Mouse (Mus musculus) heart, postnatal 0 days (tissue): ENCODE data around the gene Wbp11. TPM values are rescaled to one million over a fixed set of nuclear protein-coding genes. Genes with fewer than 3 reads are reported as not detected.

Source experiments
- ATAC-seq: fragments of 200-750 bp; cut with Nextera tagmentation; 2 replicates; pipeline ENCODE4 v1.8.0; 2017; ENCODE audit warnings: low read depth, moderate number of reproducible peaks, moderate library complexity; ENCODE audit not compliant: insufficient read depth
- DNase-seq: peaks from one replicate; pipeline ENCODE4 v3.0.0-alpha.2; 2016; ENCODE audit warnings: low spot score
- H3K27ac ChIP-seq: fragments of 300-500 bp; sonication (generic); 2 replicates; pipeline ENCODE4 v1.5.1; 2014; ENCODE audit warnings: low read depth, mild to moderate bottlenecking
- H3K27me3 ChIP-seq: fragments of 300-500 bp; sonication (generic); 2 replicates; pipeline ENCODE4 v1.6.1; 2014; ENCODE audit warnings: low read length, mixed read lengths; ENCODE audit not compliant: control insufficient read depth, insufficient read depth
- H3K36me3 ChIP-seq: fragments of 300-500 bp; sonication (generic); replicated peaks from 2 replicates; pipeline ENCODE4 v1.6.1; 2014; ENCODE audit warnings: low read length, mixed read lengths; ENCODE audit not compliant: control insufficient read depth, insufficient read depth
- H3K4me1 ChIP-seq: fragments of 300-500 bp; sonication (generic); 2 replicates; pipeline ENCODE4 v1.6.1; 2014; ENCODE audit warnings: antibody characterized with exemption; ENCODE audit not compliant: control insufficient read depth, insufficient read depth
- H3K4me2 ChIP-seq: fragments of 300-500 bp; sonication (generic); 2 replicates; pipeline ENCODE4 v1.6.1; 2014; ENCODE audit warnings: low read depth, mild to moderate bottlenecking, low read length, moderate library complexity
- H3K4me3 ChIP-seq: fragments of 300-500 bp; sonication (generic); 2 replicates; pipeline ENCODE4 v1.5.1; 2014; ENCODE audit warnings: low read depth, low read length
- H3K9ac ChIP-seq: fragments of 300-500 bp; sonication (generic); replicated peaks from 2 replicates; pipeline ENCODE4 v1.6.1; 2014; ENCODE audit warnings: low read depth, low read length, mixed read lengths
- H3K9me3 ChIP-seq: fragments of 300-500 bp; sonication (generic); replicated peaks from 2 replicates; pipeline ENCODE4 v1.6.1; 2016; ENCODE audit warnings: low read length; ENCODE audit not compliant: control insufficient read depth
- CTCF ChIP-seq: IDR thresholded peaks from 2 replicates; pipeline ENCODE4 v1.5.1; 2016; ENCODE audit warnings: antibody characterized with exemption, control low read depth, low read depth
- EP300 ChIP-seq: IDR thresholded peaks from 2 replicates; pipeline ENCODE4 v1.6.1; 2016; ENCODE audit warnings: antibody characterized with exemption, low read depth
- WGBS: fragments of 180-500 bp; shearing (Covaris S2); extraction: QIAGEN DNeasy Blood & Tissue Kit; methylation state at CpG from one replicate; pipeline ENCODE4 v1.1.7; 2014; 5-methylcytosine and 5-hydroxymethylcytosine counted together
- polyA plus RNA-seq: library from polyadenylated mRNA; unstranded; fragments of >200 nt; fragmentation: Nextera tagmentation; extraction: Ambion mirVana; gene quantifications from 2 replicates; pipeline ENCODE4 v1.2.1, GENCODE M21; 2015
- total RNA-seq: library from RNA; depleted of rRNA; stranded (reverse); fragments of >200 nt; gene quantifications from 2 replicates; pipeline ENCODE4 v1.2.3, GENCODE M21; 2014; ENCODE audit warnings: low replicate concordance

Wbp11 gene
- total and polyA plus RNA-seq, 2 experiments from 2014 or later, result 28.2 to 52.7 TPM

DNA sequence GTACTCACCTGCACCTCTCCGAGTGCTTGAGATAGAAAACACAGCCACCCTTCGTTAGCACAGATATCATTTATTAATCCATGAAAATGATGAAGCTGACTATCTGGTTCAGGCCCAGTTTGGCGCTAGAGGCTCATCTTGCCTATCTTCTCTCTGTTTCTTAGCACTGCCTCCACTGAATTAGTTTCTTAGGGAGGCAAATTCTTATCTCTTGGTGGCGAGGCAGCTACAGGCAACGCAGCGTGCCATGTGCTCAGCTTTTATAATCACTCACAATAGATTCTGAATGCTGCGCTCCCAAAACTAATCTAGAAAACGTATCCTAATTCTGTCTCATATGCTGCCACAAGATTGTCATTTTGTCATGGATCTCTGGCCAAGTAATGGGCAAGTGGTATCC, 20.4 kb upstream of the Wbp11 start:
- 87% methylated on average over 8 of the region's 8 CpGs for WGBS

DNA sequence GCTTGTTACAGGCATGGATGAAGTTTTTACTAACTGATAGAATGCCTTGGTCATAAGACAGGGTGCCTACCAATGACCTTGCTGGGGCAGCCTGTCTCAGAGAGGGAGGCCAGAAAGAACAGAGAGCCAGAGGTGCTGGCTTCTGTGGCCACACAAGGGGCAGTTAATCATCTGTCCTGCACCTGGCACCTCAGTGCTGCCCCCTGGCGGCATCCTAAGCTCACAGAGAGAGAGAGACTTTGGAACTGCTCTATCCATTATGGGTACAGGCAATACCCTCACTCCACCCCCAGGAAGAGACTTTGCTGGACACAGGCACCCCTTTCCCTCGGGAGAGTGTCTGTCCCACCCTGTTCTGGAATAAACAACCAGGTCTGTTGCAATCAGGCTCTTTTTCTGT, 19.8 kb upstream of the Wbp11 start:
- Histone ChIP-seq H3K27me3 (no peaks in the 10 kb centered on the region), H3K4me1 (peaks cover 2% of the 10 kb centered on the region; the same call in 1 of the 2 replicates), H3K9ac (no peak overlapping the region), H3K27ac (no peak overlapping the region), H3K4me2 (no peak overlapping the region), H3K4me3 (no peak overlapping the region), H3K36me3 (peaks cover 8% of the 10 kb centered on the region; the same call in 1 of the 2 replicates), H3K9me3 (no peaks in the 10 kb centered on the region)
- ATAC-seq (no peak), DNase-seq (peak; percentile 20)
- TF ChIP-seq EP300, result no peak
- TF ChIP-seq CTCF, result peak; percentile 62
- 12% methylated on average over 2 of the region's 2 CpGs for WGBS

More for the DNA sequence above, 20.4 kb upstream of the Wbp11 start:
- ATAC-seq, result no peak
- no peak overlapping the region for H3K4me3 ChIP-seq
- H3K4me1 ChIP-seq, result peaks cover 3% of the 10 kb centered on the region; the same call in 1 of the 2 replicates
- H3K4me2 ChIP-seq, result no peak overlapping the region
- no peak overlapping the region for H3K27ac ChIP-seq
- TF ChIP-seq CTCF (no peak), EP300 (no peak)
- no peaks in the 10 kb centered on the region for H3K27me3 ChIP-seq
- no peaks in the 10 kb centered on the region for H3K9me3 ChIP-seq
- DNase-seq, result no peak
- peaks cover 8% of the 10 kb centered on the region; the same call in 1 of the 2 replicates for H3K36me3 ChIP-seq
- H3K9ac ChIP-seq, result no peak overlapping the region

- Histone ChIP-seq H3K4me1 (no peaks in the 10 kb centered on the region), H3K4me3 (no peak overlapping the region), H3K36me3 (peaks cover 8% of the 10 kb centered on the region; the same call in 1 of the 2 replicates), H3K9me3 (no peaks in the 10 kb centered on the region), H3K9ac (no peak overlapping the region), H3K4me2 (no peak overlapping the region), H3K27ac (no peak overlapping the region), H3K27me3 (no peaks in the 10 kb centered on the region)
- ATAC-seq (no peak), DNase-seq (no peak)
- 95% methylated on average over 3 of the region's 3 CpGs for WGBS
- TF ChIP-seq EP300 (no peak), CTCF (no peak)
Measured at GRCm38 (mm10) chr6:136847267-136847666, 19.2 kb upstream of the Wbp11 start.

DNA sequence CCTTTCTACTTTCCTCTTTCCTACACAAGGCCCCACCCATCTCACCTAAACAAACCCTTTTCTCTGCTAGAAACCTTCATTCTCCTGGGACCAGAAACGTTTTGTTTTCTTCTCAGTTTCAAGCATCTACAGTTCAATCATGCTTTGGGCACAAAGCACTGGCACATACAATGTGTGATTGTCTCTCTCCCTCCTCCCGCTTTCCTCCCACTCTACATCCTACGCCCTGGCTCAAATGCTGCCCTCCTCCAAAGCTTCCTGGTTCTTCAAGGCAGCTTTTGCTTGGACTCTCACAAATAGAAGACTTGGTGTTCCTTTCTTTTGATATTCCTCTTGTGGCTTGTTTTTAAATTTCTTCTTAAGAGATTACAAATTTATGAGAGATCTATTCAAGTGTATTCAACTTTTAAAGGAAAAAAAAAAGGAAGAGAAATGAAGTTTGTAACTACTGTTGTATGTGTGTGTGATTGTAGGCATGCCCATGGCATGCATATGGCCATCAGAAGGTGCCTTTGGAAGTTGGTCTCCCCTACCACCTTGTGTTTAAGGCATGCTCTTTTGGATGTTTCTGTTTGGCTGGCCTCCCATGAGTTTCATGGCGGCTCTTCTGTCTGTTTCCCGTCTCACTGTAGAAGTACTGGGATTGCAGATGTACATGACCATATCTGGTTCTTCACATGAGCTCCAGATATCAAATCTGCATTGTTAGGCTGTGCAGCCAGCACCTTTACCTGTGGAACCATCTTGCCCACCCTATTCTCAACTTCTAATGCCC, 17.9 kb upstream of the Wbp11 start:
- H3K4me3 ChIP-seq, result no peak overlapping the region
- 66% methylated on average over 5 of the region's 5 CpGs for WGBS
- H3K9ac ChIP-seq, result no peak overlapping the region
- no peaks in the 10 kb centered on the region for H3K4me1 ChIP-seq
- DNase-seq (no peak), ATAC-seq (no peak)
- peaks cover 8% of the 10 kb centered on the region; the same call in 1 of the 2 replicates for H3K36me3 ChIP-seq
- TF ChIP-seq EP300 (no peak), CTCF (no peak)
- H3K4me2 ChIP-seq, result no peak overlapping the region
- H3K9me3 ChIP-seq, result no peaks in the 10 kb centered on the region
- no peak overlapping the region for H3K27ac ChIP-seq
- no peaks in the 10 kb centered on the region for H3K27me3 ChIP-seq

- TF ChIP-seq CTCF (no peak), EP300 (no peak)
- 63% methylated on average over 2 of the region's 2 CpGs for WGBS
- no peak overlapping the region for H3K9ac ChIP-seq
- no peaks in the 10 kb centered on the region for H3K27me3 ChIP-seq
- H3K4me2 ChIP-seq, result no peak overlapping the region
- ATAC-seq, result no peak
- no peaks in the 10 kb centered on the region for H3K9me3 ChIP-seq
- no peak for DNase-seq
- peaks cover 8% of the 10 kb centered on the region; the same call in 1 of the 2 replicates for H3K36me3 ChIP-seq
- H3K27ac ChIP-seq, result no peak overlapping the region
- H3K4me3 ChIP-seq, result no peak overlapping the region
- no peaks in the 10 kb centered on the region for H3K4me1 ChIP-seq
Measured at GRCm38 (mm10) chr6:136844903-136845302, 16.9 kb upstream of the Wbp11 start.
